Mouse (Mus musculus): Measurements from ENCODE around the gene Crx. TPM values are rescaled to one million over a fixed set of nuclear protein-coding genes. Genes with fewer than 3 reads are reported as not detected.

Crx gene
- polyA plus RNA-seq, 1 experiment, result not detected

- no peak overlapping the region for H3K4me3 ChIP-seq (replicated peaks; ENCODE audit: extremely low read depth, low read depth, low read length)
- H3K4me1 ChIP-seq (ENCODE audit: control insufficient read depth, insufficient read depth, low read length), result no peaks in the 10 kb centered on the region
- 64% methylated on average over 3 of the region's 3 CpGs for WGBS
- DNase-seq, result no peak
- no peak for TF ChIP-seq CTCF (IDR thresholded peaks at IDR 0.05; ENCODE audit: insufficient read depth, low read length)
- no peak for TF ChIP-seq POLR2A (IDR thresholded peaks at IDR 0.05; ENCODE audit: borderline replicate concordance, extremely low read depth, low read depth, low read length)
Measured at GRCm38 (mm10) chr7:15881831-15882230, 2.1 kb upstream of the Crx start.

GRCm38 (mm10) chr7:15881388-15881787, 1.6 kb upstream of the Crx start:
- no peak for TF ChIP-seq POLR2A (IDR thresholded peaks at IDR 0.05; ENCODE audit: borderline replicate concordance, extremely low read depth, low read depth, low read length)
- no peak for TF ChIP-seq CTCF (IDR thresholded peaks at IDR 0.05; ENCODE audit: insufficient read depth, low read length)
- no peak for DNase-seq
- 15% methylated on average over 7 of the region's 7 CpGs for WGBS
- Histone ChIP-seq H3K4me1 (ENCODE audit: control insufficient read depth, insufficient read depth, low read length) (no peaks in the 10 kb centered on the region), H3K4me3 (replicated peaks; ENCODE audit: extremely low read depth, low read depth, low read length) (no peak overlapping the region)

GRCm38 (mm10) chr7:15864104-15864503, 15.7 kb downstream of the Crx start:
- no peak for TF ChIP-seq POLR2A (IDR thresholded peaks at IDR 0.05; ENCODE audit: borderline replicate concordance, extremely low read depth, low read depth, low read length)
- TF ChIP-seq CTCF (IDR thresholded peaks at IDR 0.05; ENCODE audit: insufficient read depth, low read length), result no peak
- DNase-seq, result no peak
- Histone ChIP-seq H3K4me3 (replicated peaks; ENCODE audit: extremely low read depth, low read depth, low read length) (no peak overlapping the region), H3K4me1 (ENCODE audit: control insufficient read depth, insufficient read depth, low read length) (no peaks in the 10 kb centered on the region)
- WGBS, result 73% methylated on average over 4 of the region's 4 CpGs

- no peak for DNase-seq
- no peak overlapping the region for H3K4me3 ChIP-seq (replicated peaks; ENCODE audit: extremely low read depth, low read depth, low read length)
- 34% methylated on average over 2 of the region's 2 CpGs for WGBS
- no peaks in the 10 kb centered on the region for H3K4me1 ChIP-seq (ENCODE audit: control insufficient read depth, insufficient read depth, low read length)
- TF ChIP-seq CTCF (IDR thresholded peaks at IDR 0.05; ENCODE audit: insufficient read depth, low read length) (no peak), POLR2A (IDR thresholded peaks at IDR 0.05; ENCODE audit: borderline replicate concordance, extremely low read depth, low read depth, low read length) (no peak)
Measured at GRCm38 (mm10) chr7:15859657-15860056, 20.1 kb downstream of the Crx start.

- Histone ChIP-seq H3K4me3 (replicated peaks; ENCODE audit: extremely low read depth, low read depth, low read length) (no peak within 1 kb of the TSS), H3K4me1 (ENCODE audit: control insufficient read depth, insufficient read depth, low read length) (no peaks in the 10 kb centered on the region)
- WGBS, result 84% methylated on average over 3 of the region's 3 CpGs
- TF ChIP-seq POLR2A (IDR thresholded peaks at IDR 0.05; ENCODE audit: borderline replicate concordance, extremely low read depth, low read depth, low read length), result no peak
- TF ChIP-seq CTCF (IDR thresholded peaks at IDR 0.05; ENCODE audit: insufficient read depth, low read length), result no peak
- DNase-seq, result no peak
Measured at GRCm38 (mm10) chr7:15839578-15839977, 40.2 kb downstream of the Crx start, which contains the start of gene Obox6. Gene Obox6, minus strand, starts transcription at chr7:15839678.

Other genes starting within 250 kb of the Crx start
- gene Obox3, start 240.1 kb downstream of the Crx start, polyA plus RNA-seq (2012; rRNA removed), result not detected in 2 replicates
- not detected in 2 replicates for gene Obox5, start 129.8 kb downstream of the Crx start, polyA plus RNA-seq (2012; rRNA removed)
- gene Obox6, start 40.3 kb downstream of the Crx start, polyA plus RNA-seq (2012; rRNA removed), result not detected in 2 replicates
- gene Crxos, start 2.6 kb upstream of the Crx start, polyA plus RNA-seq (2012; rRNA removed), result not detected in 2 replicates
- 480 and 641 TPM in 2 replicates for gene Selenow, start 42.4 kb upstream of the Crx start, polyA plus RNA-seq (2012; rRNA removed)
- 119 and 128 TPM in 2 replicates for gene Nop53, start 66.1 kb upstream of the Crx start, polyA plus RNA-seq (2012; rRNA removed)
- gene Ehd2, start 87.6 kb upstream of the Crx start, polyA plus RNA-seq (2012; rRNA removed), result 219 and 232 TPM in 2 replicates
- 19.0 and 21.2 TPM in 2 replicates for gene Bicra, start 168.0 kb upstream of the Crx start, polyA plus RNA-seq (2012; rRNA removed)
- gene Zfp541, start 181.8 kb upstream of the Crx start, polyA plus RNA-seq (2012; rRNA removed), result 0.02 and 0.04 TPM in 2 replicates
- gene Napa, start 218.5 kb upstream of the Crx start, polyA plus RNA-seq (2012; rRNA removed), result 144 and 157 TPM in 2 replicates
- 25.5 and 28.3 TPM in 2 replicates for gene Kptn, start 239.9 kb upstream of the Crx start, polyA plus RNA-seq (2012; rRNA removed)
- gene Slc8a2, start 249.9 kb upstream of the Crx start, polyA plus RNA-seq (2012; rRNA removed), result 0.85 TPM in 2 replicates

Measured in lung, adult 2 months (tissue).